Mouse (Mus musculus) forebrain, embryonic 16.5 days (tissue): ENCODE measurements at regions not wholly inside any gene's neighbourhood (a gene's known extent, or its start where the extent isn't known, plus 50 kb on each side); places are given as distances from the start of the nearest gene placed in this dataset.

Experiments used
- ATAC-seq: fragments of 200-750 bp; cut with Nextera tagmentation; 2 replicates; pipeline ENCODE4 v1.8.0; 2017; ENCODE audit warnings: mild to moderate bottlenecking, moderate library complexity
- H3K27ac ChIP-seq: fragments of 300-500 bp; sonication (generic); 2 replicates; pipeline ENCODE4 v1.5.1; 2014; ENCODE audit warnings: low read length, control low read depth
- H3K27me3 ChIP-seq: fragments of 300-500 bp; sonication (generic); replicated peaks from 2 replicates; pipeline ENCODE4 v1.6.1; 2014; ENCODE audit warnings: low read length; ENCODE audit not compliant: control insufficient read depth, insufficient read depth
- H3K36me3 ChIP-seq: fragments of 300-500 bp; sonication (generic); 2 replicates; pipeline ENCODE4 v1.6.1; 2014; ENCODE audit not compliant: control insufficient read depth, insufficient read depth
- H3K4me1 ChIP-seq: fragments of 300-500 bp; sonication (generic); replicated peaks from 2 replicates; pipeline ENCODE4 v1.6.1; 2014; ENCODE audit warnings: low read length; ENCODE audit not compliant: control insufficient read depth, insufficient read depth
- H3K4me2 ChIP-seq: fragments of 300-500 bp; sonication (generic); 2 replicates; pipeline ENCODE4 v1.6.1; 2014; ENCODE audit warnings: mild to moderate bottlenecking, low read length, control low read depth
- H3K4me3 ChIP-seq: fragments of 300-500 bp; sonication (generic); replicated peaks from 2 replicates; pipeline ENCODE4 v1.5.1; 2014; ENCODE audit warnings: mild to moderate bottlenecking, low read length, control low read depth
- H3K9ac ChIP-seq: fragments of 300-500 bp; sonication (generic); replicated peaks from 2 replicates; pipeline ENCODE4 v1.6.1; 2014; ENCODE audit warnings: low read depth, low read length, control low read depth
- H3K9me3 ChIP-seq: fragments of 300-500 bp; sonication (generic); 2 replicates; pipeline ENCODE4 v1.6.1; 2016; ENCODE audit warnings: low read length; ENCODE audit not compliant: control insufficient read depth
- WGBS: fragments of 180-500 bp; shearing (Covaris S2); extraction: QIAGEN DNeasy Blood & Tissue Kit; methylation state at CpG from one replicate; pipeline ENCODE4 v1.1.7; 2014; 5-methylcytosine and 5-hydroxymethylcytosine counted together

- ATAC-seq = no peak
- 94% methylated on average over 5 of the region's 5 CpGs for WGBS
- Histone ChIP-seq H3K4me2 (no peak overlapping the region), H3K36me3 (no peaks in the 10 kb centered on the region), H3K4me3 (no peak overlapping the region), H3K4me1 (no peaks in the 10 kb centered on the region), H3K9ac (no peak overlapping the region), H3K27ac (no peak overlapping the region), H3K27me3 (no peaks in the 10 kb centered on the region), H3K9me3 (peaks cover 3% of the 10 kb centered on the region; the same call in 1 of the 2 replicates)
Measured at GRCm38 (mm10) chr10:125685130-125685529, 280.8 kb upstream of the Lrig3 start.

GRCm38 (mm10) chr10:125693505-125693904 is 272.5 kb upstream of the Lrig3 start:
- Histone ChIP-seq H3K27me3 (no peaks in the 10 kb centered on the region), H3K9me3 (no peaks in the 10 kb centered on the region), H3K4me2 (peak overlapping the region; percentile 35), H3K4me1 (peaks cover 9% of the 10 kb centered on the region), H3K4me3 (peak overlapping the region; percentile 15; the same call in 1 of the 2 replicates), H3K9ac (0 out of 2 replicates have a peak overlapping the region, but pooled peaks have one; percentile 5), H3K27ac (no peak overlapping the region), H3K36me3 (no peaks in the 10 kb centered on the region)
- ATAC-seq = peak; percentile 90
- WGBS = 14% methylated on average over 7 of the region's 7 CpGs

GRCm38 (mm10) chr10:125696159-125696558 is 269.8 kb upstream of the Lrig3 start:
- H3K36me3 ChIP-seq = no peaks in the 10 kb centered on the region
- H3K27me3 ChIP-seq = no peaks in the 10 kb centered on the region
- no peak overlapping the region for H3K4me2 ChIP-seq
- no peak for ATAC-seq
- peaks cover 9% of the 10 kb centered on the region for H3K4me1 ChIP-seq
- H3K9me3 ChIP-seq = no peaks in the 10 kb centered on the region
- H3K4me3 ChIP-seq = no peak overlapping the region
- WGBS = 92% methylated on average over 5 of the region's 5 CpGs
- H3K9ac ChIP-seq = no peak overlapping the region
- no peak overlapping the region for H3K27ac ChIP-seq

GRCm38 (mm10) chr10:125725077-125725680 is 240.8 kb upstream of the Lrig3 start:
- no peaks in the 10 kb centered on the region for H3K4me1 ChIP-seq
- H3K4me3 ChIP-seq = no peak overlapping the region
- no peaks in the 10 kb centered on the region for H3K27me3 ChIP-seq
- 36% methylated on average over 18 of the region's 18 CpGs for WGBS
- no peaks in the 10 kb centered on the region for H3K36me3 ChIP-seq
- ATAC-seq = peak; percentile 66
- H3K4me2 ChIP-seq = no peak overlapping the region
- no peak overlapping the region for H3K27ac ChIP-seq
- no peak overlapping the region for H3K9ac ChIP-seq
- no peaks in the 10 kb centered on the region for H3K9me3 ChIP-seq

GRCm38 (mm10) chr10:125725681-125726139 is 240.3 kb upstream of the Lrig3 start:
- Histone ChIP-seq H3K9ac (no peak overlapping the region), H3K4me1 (no peaks in the 10 kb centered on the region), H3K4me3 (no peak overlapping the region), H3K4me2 (no peak overlapping the region), H3K36me3 (no peaks in the 10 kb centered on the region), H3K27me3 (no peaks in the 10 kb centered on the region), H3K9me3 (no peaks in the 10 kb centered on the region), H3K27ac (no peak overlapping the region)
- ATAC-seq = no peak
- 30% methylated on average over 7 of the region's 7 CpGs for WGBS

- no peaks in the 10 kb centered on the region for H3K27me3 ChIP-seq
- WGBS = 68% methylated on average over 8 of the region's 8 CpGs
- H3K4me1 ChIP-seq = no peaks in the 10 kb centered on the region
- H3K27ac ChIP-seq = no peak overlapping the region
- no peaks in the 10 kb centered on the region for H3K36me3 ChIP-seq
- ATAC-seq = no peak
- H3K9ac ChIP-seq = no peak overlapping the region
- no peak overlapping the region for H3K4me2 ChIP-seq
- H3K4me3 ChIP-seq = no peak overlapping the region
- H3K9me3 ChIP-seq = no peaks in the 10 kb centered on the region
Measured at GRCm38 (mm10) chr10:125726546-125726945, 239.4 kb upstream of the Lrig3 start.

- WGBS = 91% methylated on average over 4 of the region's 4 CpGs
- Histone ChIP-seq H3K9ac (no peak overlapping the region), H3K36me3 (no peaks in the 10 kb centered on the region), H3K4me1 (no peaks in the 10 kb centered on the region), H3K27me3 (no peaks in the 10 kb centered on the region), H3K4me2 (no peak overlapping the region), H3K4me3 (no peak overlapping the region), H3K9me3 (no peaks in the 10 kb centered on the region), H3K27ac (no peak overlapping the region)
- no peak for ATAC-seq
Measured at GRCm38 (mm10) chr10:125735744-125736494, 230.0 kb upstream of the Lrig3 start.

- no peaks in the 10 kb centered on the region for H3K9me3 ChIP-seq
- 68% methylated on average over 6 of the region's 6 CpGs for WGBS
Measured at GRCm38 (mm10) chr10:125743181-125743580, 222.8 kb upstream of the Lrig3 start.

GRCm38 (mm10) chr10:125749031-125749585 is 216.9 kb upstream of the Lrig3 start:
- no peaks in the 10 kb centered on the region for H3K36me3 ChIP-seq
- no peaks in the 10 kb centered on the region; the same call in 1 of the 2 replicates for H3K4me1 ChIP-seq
- ATAC-seq = no peak
- H3K9ac ChIP-seq = no peak overlapping the region
- H3K4me2 ChIP-seq = no peak overlapping the region
- H3K27me3 ChIP-seq = no peaks in the 10 kb centered on the region
- H3K27ac ChIP-seq = no peak overlapping the region
- H3K9me3 ChIP-seq = no peaks in the 10 kb centered on the region
- WGBS = 71% methylated on average over 6 of the region's 6 CpGs
- H3K4me3 ChIP-seq = no peak overlapping the region

More at GRCm38 (mm10) chr10:125743181-125743580, 222.8 kb upstream of the Lrig3 start:
- Histone ChIP-seq H3K4me2 (no peak overlapping the region), H3K27me3 (no peaks in the 10 kb centered on the region), H3K36me3 (no peaks in the 10 kb centered on the region), H3K4me3 (no peak overlapping the region), H3K9ac (no peak overlapping the region), H3K4me1 (no peaks in the 10 kb centered on the region), H3K27ac (no peak overlapping the region)
- no peak for ATAC-seq
